Mouse (Mus musculus) lung, adult 18-20 months (tissue): ENCODE results near the gene Prr3.
"Not testable (repeated sequence)": the region's sequence is repeated elsewhere in the genome, so short reads cannot be mapped to it uniquely, and the experiment has no call there.

Source experiments
- DNase-seq, 2 experiments: peaks; one replicate each; pipeline ENCODE4 v3.0.0; 2022; ENCODE audit warnings: mixed read lengths in 2 of 2

The Prr3 gene

GRCm38 (mm10) chr17:35935763-35936162, 44.3 kb downstream of the Prr3 start:
- DNase-seq = not testable (repeated sequence)

GRCm38 (mm10) chr17:35932608-35933007, 47.4 kb downstream of the Prr3 start:
- no peak for DNase-seq

GRCm38 (mm10) chr17:35930627-35931026, 49.4 kb downstream of the Prr3 start:
- DNase-seq = no peak

GRCm38 (mm10) chr17:35929534-35929933, 50.5 kb downstream of the Prr3 start:
- no peak for DNase-seq

GRCm38 (mm10) chr17:35927471-35927870, 52.6 kb downstream of the Prr3 start:
- no peak for DNase-seq

GRCm38 (mm10) chr17:35923281-35923680, 56.8 kb downstream of the Prr3 start:
- DNase-seq = no peak

- peak in 1 of 2 experiments; percentile 32 for DNase-seq
These were observed 57.5 kb downstream of the Prr3 start for GRCm38 (mm10) chr17:35922566-35922965.
